Mouse (Mus musculus): ENCODE measurements around the gene Gm10203. TPM values are rescaled to one million over a fixed set of nuclear protein-coding genes. Genes with fewer than 3 reads are reported as not detected.

The Gm10203 gene
- polyA plus RNA-seq, 1 experiment from 2014 or later, result not detected

DNA sequence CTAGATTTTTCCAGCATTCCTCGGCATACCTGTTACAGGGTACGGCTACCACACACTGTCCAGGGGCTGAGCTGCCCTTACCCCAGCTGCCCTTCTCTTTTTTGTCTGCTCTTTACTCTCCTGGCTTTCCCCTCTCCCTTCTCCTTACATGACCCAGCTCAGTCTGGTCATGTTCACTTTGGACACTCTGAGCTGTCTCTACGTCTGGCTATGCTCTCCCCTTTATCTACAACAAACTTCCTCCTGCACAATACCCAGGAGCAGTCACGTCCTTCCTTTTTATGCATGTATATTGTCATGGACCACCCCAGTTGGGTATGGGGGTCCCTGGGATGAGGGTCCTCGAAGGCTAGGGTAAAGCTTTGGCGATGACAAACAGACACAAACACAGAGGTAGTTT is 5.7 kb downstream of the Gm10203 start:
- no peaks in the 10 kb centered on the region for H3K9me3 ChIP-seq (replicated peaks)
- ATAC-seq (ENCODE audit: insufficient read depth), result no peak
- no peaks in the 10 kb centered on the region for H3K36me3 ChIP-seq (replicated peaks)
- no peak overlapping the region for H3K27ac ChIP-seq (replicated peaks)
- WGBS (ENCODE audit: insufficient replicate concordance), result 54% methylated on average over 6 of the region's 6 CpGs
- H3K27me3 ChIP-seq, result no peaks in the 10 kb centered on the region
- H3K4me2 ChIP-seq, result no peak overlapping the region
- H3K4me1 ChIP-seq (replicated peaks), result peaks cover 11% of the 10 kb centered on the region; the same call in 1 of the 2 replicates
- H3K4me3 ChIP-seq (replicated peaks), result no peak overlapping the region
- no peak overlapping the region for H3K9ac ChIP-seq

GRCm38 (mm10) chr6:149137936-149138335 is 8.0 kb downstream of the Gm10203 start:
- 44% methylated on average over 2 of the region's 2 CpGs for WGBS (ENCODE audit: insufficient replicate concordance)
- Histone ChIP-seq H3K4me1 (replicated peaks) (peaks cover 25% of the 10 kb centered on the region), H3K27ac (replicated peaks) (no peak overlapping the region), H3K27me3 (no peaks in the 10 kb centered on the region), H3K9ac (no peak overlapping the region), H3K4me3 (replicated peaks) (no peak overlapping the region), H3K9me3 (replicated peaks) (no peaks in the 10 kb centered on the region), H3K4me2 (no peak overlapping the region), H3K36me3 (replicated peaks) (0 out of 2 replicates have a peak, but pooled peaks cover 1% of the 10 kb centered on the region)
- no peak for ATAC-seq (ENCODE audit: insufficient read depth)

DNA sequence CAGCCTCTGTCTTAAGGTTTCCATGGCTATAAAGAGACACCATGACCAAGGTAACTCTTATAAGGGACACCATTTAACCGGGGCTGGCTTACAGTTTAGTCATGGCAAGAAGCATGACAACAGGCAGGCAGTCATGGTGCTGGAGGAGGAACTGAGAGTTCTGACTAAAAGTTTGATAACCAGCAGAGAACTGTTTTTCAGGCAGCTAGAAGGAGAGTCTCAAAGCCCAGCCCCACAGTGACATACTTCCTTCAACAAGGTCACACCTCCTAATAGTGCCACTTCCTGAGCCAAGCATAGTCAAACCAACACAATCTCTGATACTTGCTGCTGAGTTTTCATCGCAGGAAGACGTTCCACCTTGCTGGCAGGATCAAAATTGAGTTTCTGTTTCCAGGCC is 9.0 kb downstream of the Gm10203 start:
- 71% methylated on average over 3 of the region's 3 CpGs for WGBS (ENCODE audit: insufficient replicate concordance)
- ATAC-seq (ENCODE audit: insufficient read depth), result no peak
- H3K4me3 ChIP-seq (replicated peaks), result no peak overlapping the region
- no peak overlapping the region for H3K4me2 ChIP-seq
- no peaks in the 10 kb centered on the region for H3K9me3 ChIP-seq (replicated peaks)
- peaks cover 4% of the 10 kb centered on the region for H3K36me3 ChIP-seq (replicated peaks)
- no peak overlapping the region for H3K27ac ChIP-seq (replicated peaks)
- no peak overlapping the region for H3K9ac ChIP-seq
- H3K4me1 ChIP-seq (replicated peaks), result peaks cover 28% of the 10 kb centered on the region
- no peaks in the 10 kb centered on the region for H3K27me3 ChIP-seq

- Histone ChIP-seq H3K4me1 (replicated peaks) (peaks cover 28% of the 10 kb centered on the region), H3K4me2 (no peak within 1 kb of the TSS), H3K9ac (no peak within 1 kb of the TSS)
Observed at GRCm38 (mm10) chr6:149139471-149139870, 9.5 kb downstream of the Gm10203 start, which contains the start of gene Etfbkmt. TSS of gene Etfbkmt (plus strand) at chr6:149139849.

DNA sequence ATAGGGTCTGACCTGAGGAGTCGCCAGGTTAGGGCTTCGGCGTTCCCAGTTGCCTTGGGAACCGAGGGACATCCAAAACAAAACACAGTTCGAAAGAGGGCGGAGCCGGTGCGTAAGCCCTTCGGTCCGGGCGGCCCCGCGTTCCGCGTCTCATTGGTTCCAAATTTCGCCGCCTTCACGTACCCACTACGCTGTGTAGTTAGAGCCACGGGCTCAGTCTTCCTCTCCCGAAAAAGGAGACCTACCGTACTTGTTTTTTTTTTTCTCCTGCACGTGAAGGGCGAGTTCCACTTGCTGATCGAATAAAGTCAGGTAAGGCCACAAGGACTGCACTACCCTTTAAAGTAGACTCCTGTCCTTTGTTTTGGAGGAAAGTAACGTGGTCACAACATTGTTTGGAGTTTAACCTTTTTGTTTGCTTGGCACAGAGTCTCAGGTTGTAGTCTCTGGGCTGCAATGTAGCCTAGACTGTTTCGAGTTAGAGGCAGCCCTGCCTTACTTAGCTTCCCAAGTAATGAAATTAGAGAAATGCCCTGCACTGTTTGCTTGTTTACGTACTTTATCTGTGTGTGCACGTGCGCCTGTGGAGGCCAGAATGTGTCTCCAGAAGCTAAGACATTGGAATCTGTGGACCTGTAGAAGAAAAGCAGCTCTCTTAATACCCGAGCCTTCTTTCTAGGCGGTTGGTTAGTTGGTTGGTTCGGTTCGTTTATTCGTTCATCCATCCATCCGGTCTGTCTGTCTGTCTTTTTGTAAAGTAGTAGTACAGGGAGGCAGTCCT is 11.6 kb downstream of the Gm10203 start:
- Histone ChIP-seq H3K9me3 (replicated peaks) (no peaks in the 10 kb centered on the region), H3K36me3 (replicated peaks) (peaks cover 8% of the 10 kb centered on the region), H3K4me3 (replicated peaks) (peak overlapping the region; percentile 61), H3K4me2 (peak overlapping the region; percentile 65), H3K4me1 (replicated peaks) (peaks cover 20% of the 10 kb centered on the region), H3K27me3 (no peaks in the 10 kb centered on the region), H3K9ac (peak overlapping the region; percentile 59), H3K27ac (replicated peaks) (peak overlapping the region; percentile 74)
- 2% methylated on average over 36 of the region's 36 CpGs for WGBS (ENCODE audit: insufficient replicate concordance)
- ATAC-seq (ENCODE audit: insufficient read depth), result peak; percentile 98

More at GRCm38 (mm10) chr6:149139471-149139870, 9.5 kb downstream of the Gm10203 start, which contains the start of gene Etfbkmt:
- Histone ChIP-seq H3K36me3 (replicated peaks) (peaks cover 8% of the 10 kb centered on the region), H3K9me3 (replicated peaks) (no peaks in the 10 kb centered on the region), H3K4me3 (replicated peaks) (no peak within 1 kb of the TSS), H3K27ac (replicated peaks) (peak within 1 kb of the TSS; percentile 74; the same call in 1 of the 2 replicates), H3K27me3 (no peaks in the 10 kb centered on the region)
- no peak for ATAC-seq (ENCODE audit: insufficient read depth)
- WGBS (ENCODE audit: insufficient replicate concordance), result 42% methylated on average over 1 of the region's 1 CpGs

GRCm38 (mm10) chr6:149145143-149145542 is 15.2 kb downstream of the Gm10203 start:
- Histone ChIP-seq H3K4me3 (replicated peaks) (no peak overlapping the region), H3K36me3 (replicated peaks) (peaks cover 8% of the 10 kb centered on the region), H3K27me3 (no peaks in the 10 kb centered on the region), H3K27ac (replicated peaks) (no peak overlapping the region), H3K9me3 (replicated peaks) (no peaks in the 10 kb centered on the region), H3K4me1 (replicated peaks) (peaks cover 20% of the 10 kb centered on the region), H3K9ac (no peak overlapping the region), H3K4me2 (no peak overlapping the region)
- WGBS (ENCODE audit: insufficient replicate concordance), result 91% methylated on average over 1 of the region's 1 CpGs
- ATAC-seq (ENCODE audit: insufficient read depth), result no peak

DNA sequence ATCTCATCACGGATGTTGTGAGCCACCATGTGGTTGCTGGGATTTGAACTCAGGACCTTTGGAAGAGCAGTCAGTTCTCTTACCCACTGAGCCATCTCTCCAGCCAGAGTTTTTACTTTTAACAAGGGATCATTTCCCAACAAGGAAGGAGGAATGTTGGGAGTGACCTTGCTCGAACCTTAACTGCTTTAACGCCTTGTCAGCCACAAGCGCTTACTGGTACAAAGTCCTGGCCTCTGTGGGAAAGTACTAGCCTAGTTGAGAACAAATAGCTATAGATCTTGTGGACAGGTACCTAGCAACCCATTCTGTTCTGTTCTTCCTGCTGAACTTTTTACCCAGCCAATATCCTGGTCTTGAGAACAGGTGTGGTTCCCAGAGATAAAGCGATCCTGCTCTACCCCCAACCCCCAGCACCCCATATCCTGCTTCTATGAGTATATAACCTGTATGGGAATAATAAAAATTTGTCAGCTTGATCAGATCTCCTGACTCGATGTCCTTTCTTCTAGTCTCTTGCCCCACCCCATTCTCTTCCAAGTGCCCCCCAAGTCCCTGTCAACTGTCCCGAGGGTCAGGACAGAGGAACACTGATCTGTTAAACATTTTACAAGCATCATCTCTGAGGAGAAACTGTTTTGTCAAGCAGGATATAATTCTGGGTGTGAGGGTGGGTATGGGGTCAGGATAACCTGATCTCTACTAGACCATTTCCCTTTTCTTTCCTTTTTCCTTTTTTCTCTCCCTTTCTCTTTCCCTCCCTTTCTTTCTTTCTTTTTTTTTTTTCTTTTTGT is 18.7 kb downstream of the Gm10203 start:
- Histone ChIP-seq H3K36me3 (replicated peaks) (peaks cover 4% of the 10 kb centered on the region), H3K27ac (replicated peaks) (no peak overlapping the region), H3K4me2 (no peak overlapping the region), H3K4me3 (replicated peaks) (no peak overlapping the region), H3K9me3 (replicated peaks) (no peaks in the 10 kb centered on the region), H3K9ac (no peak overlapping the region), H3K27me3 (no peaks in the 10 kb centered on the region), H3K4me1 (replicated peaks) (no peaks in the 10 kb centered on the region)
- WGBS (ENCODE audit: insufficient replicate concordance), result 65% methylated on average over 7 of the region's 7 CpGs
- ATAC-seq (ENCODE audit: insufficient read depth), result no peak

- Histone ChIP-seq H3K4me2 (no peak overlapping the region), H3K9me3 (replicated peaks) (no peaks in the 10 kb centered on the region), H3K9ac (no peak overlapping the region), H3K4me1 (replicated peaks) (peaks cover 19% of the 10 kb centered on the region), H3K27ac (replicated peaks) (no peak overlapping the region), H3K27me3 (no peaks in the 10 kb centered on the region), H3K4me3 (replicated peaks) (no peak overlapping the region), H3K36me3 (replicated peaks) (no peaks in the 10 kb centered on the region)
- no peak for ATAC-seq (ENCODE audit: insufficient read depth)
- 71% methylated on average over 2 of the region's 2 CpGs for WGBS (ENCODE audit: insufficient replicate concordance)
Observed at GRCm38 (mm10) chr6:149152119-149152518, 22.1 kb downstream of the Gm10203 start.

GRCm38 (mm10) chr6:149153473-149154115 is 23.6 kb downstream of the Gm10203 start:
- Histone ChIP-seq H3K9me3 (replicated peaks) (no peaks in the 10 kb centered on the region), H3K4me2 (no peak overlapping the region), H3K27me3 (no peaks in the 10 kb centered on the region), H3K4me1 (replicated peaks) (peaks cover 19% of the 10 kb centered on the region), H3K36me3 (replicated peaks) (no peaks in the 10 kb centered on the region), H3K4me3 (replicated peaks) (no peak overlapping the region), H3K9ac (no peak overlapping the region), H3K27ac (replicated peaks) (no peak overlapping the region)
- ATAC-seq (ENCODE audit: insufficient read depth), result no peak
- WGBS (ENCODE audit: insufficient replicate concordance), result 43% methylated on average over 6 of the region's 6 CpGs

GRCm38 (mm10) chr6:149154116-149155030 is 24.4 kb downstream of the Gm10203 start:
- Histone ChIP-seq H3K27me3 (no peaks in the 10 kb centered on the region), H3K9ac (no peak overlapping the region), H3K36me3 (replicated peaks) (no peaks in the 10 kb centered on the region), H3K27ac (replicated peaks) (no peak overlapping the region), H3K4me3 (replicated peaks) (no peak overlapping the region), H3K4me1 (replicated peaks) (peaks cover 19% of the 10 kb centered on the region), H3K4me2 (no peak overlapping the region), H3K9me3 (replicated peaks) (no peaks in the 10 kb centered on the region)
- WGBS (ENCODE audit: insufficient replicate concordance), result 36% methylated on average over 8 of the region's 8 CpGs
- ATAC-seq (ENCODE audit: insufficient read depth), result no peak
